Comparison of ENCODE assay signal across 7 mouse cellular contexts in the genomic region with DNA sequence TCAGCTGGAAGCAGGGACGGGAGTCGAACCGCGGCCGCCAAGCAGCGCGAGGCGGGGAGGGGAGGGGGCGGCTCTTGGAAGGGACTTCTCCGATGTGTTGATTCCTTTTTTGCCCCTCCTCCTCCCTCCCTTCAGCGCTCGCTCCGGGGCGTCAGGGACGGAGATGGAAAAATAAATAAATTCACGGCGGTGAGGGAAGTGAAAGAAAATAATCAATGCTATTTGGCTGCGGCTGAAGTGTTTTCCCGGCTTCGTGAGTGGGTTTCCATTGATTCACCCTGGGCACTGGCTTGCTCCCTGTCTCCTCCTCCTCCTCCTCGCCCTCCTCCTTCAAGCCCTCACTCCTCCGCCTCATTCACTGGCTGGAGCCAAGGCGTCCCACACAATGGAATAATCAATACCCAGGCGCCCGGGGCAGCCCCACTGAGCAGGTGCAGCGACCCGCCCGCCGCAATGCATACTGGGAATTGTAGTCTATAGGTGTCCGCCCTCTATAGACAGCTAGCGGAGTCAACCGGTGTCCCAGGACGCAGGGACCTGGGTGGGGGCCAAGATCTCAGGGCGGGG. TPM values are rescaled to one million over a fixed set of nuclear protein-coding genes. Genes with fewer than 3 reads are reported as not detected.
DNase-seq lines count a peak whose midpoint lies in the region; ATAC-seq and TF ChIP-seq lines count a peak whose summit lies in the region.

A gene (minus strand): TSS at position 314 of the 567 bp plus-strand sequence.

- peak; percentile 78 for ATAC-seq in intestine, postnatal 0 days
- peak; percentile 93 for ATAC-seq in midbrain, embryonic 12.5 days (ENCODE audit: low FRiP score, low read depth)

- no peaks in the 10 kb centered on the region for H3K9me3 ChIP-seq in intestine, postnatal 0 days (ENCODE audit: control insufficient read depth)
- H3K9me3 ChIP-seq in midbrain, embryonic 12.5 days = no peaks in the 10 kb centered on the region

- peak within 1 kb of the TSS; percentile 40 for H3K9ac ChIP-seq in intestine, postnatal 0 days (ENCODE audit: low read depth, low read length)
- H3K9ac ChIP-seq in midbrain, embryonic 12.5 days (replicated peaks) = peak within 1 kb of the TSS; percentile 93

- intact Hi-C loops in left cerebral cortex, postnatal 4 days (cut with DNase I) = no loop called here

- no peaks in the 10 kb centered on the region for H3K27me3 ChIP-seq in intestine, postnatal 0 days (replicated peaks; ENCODE audit: control insufficient read depth, insufficient read depth, low read length)
- H3K27me3 ChIP-seq in midbrain, embryonic 12.5 days = peaks cover 4% of the 10 kb centered on the region
- H3K27me3 ChIP-seq in small intestine, adult 2 months (ENCODE audit: control insufficient read depth, insufficient read depth, low read length) = no peaks in the 10 kb centered on the region

- peak; percentile 97 for DNase-seq in adrenal gland, adult 2 months
- peak; percentile 88 for DNase-seq in embryo, embryonic 11.5 days (ENCODE audit: low read depth, low spot score)
- peak; percentile 64 to 88 for DNase-seq in gastrocnemius, postnatal 4 days (ENCODE audit: low spot score in 2 of 2)
- DNase-seq in left cerebral cortex, postnatal 4 days = peak; percentile 97

- TF ChIP-seq POLR2A in small intestine, adult 2 months (IDR thresholded peaks at IDR 0.05; ENCODE audit: low read depth, low read length) = peak; percentile 20; the same call in 1 of the 2 replicates

- peak within 1 kb of the TSS; percentile 76 for H3K4me2 ChIP-seq in intestine, postnatal 0 days (replicated peaks; ENCODE audit: low read depth)
- peak within 1 kb of the TSS; percentile 75 for H3K4me2 ChIP-seq in midbrain, embryonic 12.5 days (replicated peaks)

- no peaks in the 10 kb centered on the region for H3K36me3 ChIP-seq in intestine, postnatal 0 days (ENCODE audit: control insufficient read depth, insufficient read depth)
- H3K36me3 ChIP-seq in midbrain, embryonic 12.5 days = no peaks in the 10 kb centered on the region
- no peaks in the 10 kb centered on the region for H3K36me3 ChIP-seq in small intestine, adult 2 months (ENCODE audit: control insufficient read depth, insufficient read depth, low read length)

- peak; percentile 44 for TF ChIP-seq CTCF in intestine, postnatal 0 days (IDR thresholded peaks at IDR 0.05; ENCODE audit: low read depth)
- no peak for TF ChIP-seq CTCF in small intestine, adult 2 months (IDR thresholded peaks at IDR 0.05; ENCODE audit: extremely low read depth, insufficient read length, insufficient replicate concordance, low read depth, low read length)

- under 1% methylated on average over 34 of the region's 34 CpGs for WGBS in intestine, postnatal 0 days
- under 1% methylated on average over 31 of the region's 34 CpGs for WGBS in midbrain, embryonic 12.5 days
- WGBS in small intestine, adult 2 months = under 1% methylated on average over 34 of the region's 34 CpGs

- H3K4me1 ChIP-seq in intestine, postnatal 0 days (replicated peaks; ENCODE audit: control insufficient read depth, insufficient read depth, low read length) = 0 out of 2 replicates have a peak, but pooled peaks cover 6% of the 10 kb centered on the region
- H3K4me1 ChIP-seq in midbrain, embryonic 12.5 days = peaks cover 58% of the 10 kb centered on the region
- peaks cover 17% of the 10 kb centered on the region for H3K4me1 ChIP-seq in small intestine, adult 2 months (ENCODE audit: control insufficient read depth, insufficient read depth, insufficient read length, low read length)

- H3K4me3 ChIP-seq in intestine, postnatal 0 days (ENCODE audit: low read depth, low read length) = peak within 1 kb of the TSS; percentile 56
- peak within 1 kb of the TSS; percentile 72 for H3K4me3 ChIP-seq in midbrain, embryonic 12.5 days
- H3K4me3 ChIP-seq in small intestine, adult 2 months (ENCODE audit: low read depth, low read length) = peak within 1 kb of the TSS; percentile 95

- H3K27ac ChIP-seq in intestine, postnatal 0 days (ENCODE audit: low read depth, low read length) = peak within 1 kb of the TSS; percentile 37; the same call in 1 of the 2 replicates
- H3K27ac ChIP-seq in midbrain, embryonic 12.5 days (replicated peaks) = peak within 1 kb of the TSS; percentile 92
- H3K27ac ChIP-seq in small intestine, adult 2 months (ENCODE audit: insufficient read depth, low read depth, low read length) = peak within 1 kb of the TSS; percentile 58; the same call in 1 of the 2 replicates

RNA-seq across cellular contexts. Expression of the gene that starts here (rescaled TPM):
- total RNA-seq in adrenal gland, adult 2 months (2021) = 1 to 10 TPM; 6.3 to 7.3 TPM
- polyA plus RNA-seq in adrenal gland, adult 2 months (2012; rRNA removed) = 3.0 and 4.2 TPM in 2 replicates
- total RNA-seq in gastrocnemius, postnatal 4 days (2021) = 1 to 10 TPM; 2.9 to 4.0 TPM
- polyA plus RNA-seq in intestine, postnatal 0 days (2015; fragmentation: Nextera tagmentation; extraction: Ambion mirVana) = 0.87 and 1.1 TPM in 2 replicates
- 10 to 100 TPM; 28.2 to 29.4 TPM for total RNA-seq in left cerebral cortex, postnatal 4 days (2021)
- polyA plus RNA-seq in midbrain, embryonic 12.5 days (2016; fragmentation: Nextera tagmentation; extraction: Ambion mirVana) = 26.2 and 30.2 TPM in 2 replicates
- polyA plus RNA-seq in small intestine, adult 2 months (2012; rRNA removed) = 2.2 and 4.2 TPM in 2 replicates

Comparison
In these comparisons a context has a peak if more than half of its experiments do, and no peak if none do; other contexts are left out.
1. Peak in every context shown above with its lines: DNase-seq, ATAC-seq, H3K4me3 ChIP-seq and H3K27ac ChIP-seq.
2. H3K27ac ChIP-seq: peak in every context shown above with its lines; median percentile 92 in midbrain, embryonic 12.5 days; 58 in small intestine, adult 2 months; 37 in intestine, postnatal 0 days.